Mouse (Mus musculus): Measurements from ENCODE around the gene Birc6.
"Not testable (repeated sequence)": the region's sequence is repeated elsewhere in the genome, so short reads cannot be mapped to it uniquely, and the experiment has no call there.

Gene Birc6

GRCm38 (mm10) chr17:74559891-74560290 is 31.8 kb downstream of the Birc6 start:
- in situ Hi-C loops (cut with MboI, MseI), result no loop called here

GRCm38 (mm10) chr17:74564151-74564550 is 36.1 kb downstream of the Birc6 start:
- in situ Hi-C loops (cut with MboI, MseI), result no loop called here

- in situ Hi-C loops (cut with MboI, MseI), result no loop called here
Measured at GRCm38 (mm10) chr17:74569219-74569618, 41.1 kb downstream of the Birc6 start.

GRCm38 (mm10) chr17:74570585-74570984 is 42.5 kb downstream of the Birc6 start:
- in situ Hi-C loops (cut with MboI, MseI), result no loop called here

GRCm38 (mm10) chr17:74577173-74577572 is 49.1 kb downstream of the Birc6 start:
- in situ Hi-C loops (cut with MboI, MseI), result no loop called here

GRCm38 (mm10) chr17:74579586-74579985 is 51.5 kb downstream of the Birc6 start:
- in situ Hi-C loops (cut with MboI, MseI), result no loop called here

- in situ Hi-C loops (cut with MboI, MseI), result no loop called here
Measured at GRCm38 (mm10) chr17:74580738-74581137, 52.6 kb downstream of the Birc6 start.

GRCm38 (mm10) chr17:74586768-74587167 is 58.7 kb downstream of the Birc6 start:
- in situ Hi-C loops (cut with MboI, MseI), result no loop called here

- in situ Hi-C loops (cut with MboI, MseI), result no loop called here
Measured at GRCm38 (mm10) chr17:74598908-74599307, 70.8 kb downstream of the Birc6 start.

- in situ Hi-C loops (cut with MboI, MseI), result no loop called here
Measured at GRCm38 (mm10) chr17:74599396-74599795, 71.3 kb downstream of the Birc6 start.

- in situ Hi-C loops (cut with MboI, MseI), result no loop called here
Measured at GRCm38 (mm10) chr17:74601201-74601600, 73.1 kb downstream of the Birc6 start.

- in situ Hi-C loops (cut with MboI, MseI), result no loop called here
Measured at GRCm38 (mm10) chr17:74630798-74631197, 102.7 kb downstream of the Birc6 start.

- in situ Hi-C loops (cut with MboI, MseI), result no loop called here
Measured at GRCm38 (mm10) chr17:74642445-74642844, 114.3 kb downstream of the Birc6 start.

- in situ Hi-C loops (cut with MboI, MseI), result no loop called here
Measured at GRCm38 (mm10) chr17:74658362-74658761, 130.3 kb downstream of the Birc6 start.

GRCm38 (mm10) chr17:74668010-74668409 is 139.9 kb downstream of the Birc6 start:
- in situ Hi-C loops (cut with MboI, MseI), result no loop called here

GRCm38 (mm10) chr17:74670031-74670430 is 141.9 kb downstream of the Birc6 start:
- in situ Hi-C loops (cut with MboI, MseI), result no loop called here

- in situ Hi-C loops (cut with MboI, MseI), result no loop called here
Measured at GRCm38 (mm10) chr17:74672446-74672845, 144.4 kb downstream of the Birc6 start.

- in situ Hi-C loops (cut with MboI, MseI), result no loop called here
Measured at GRCm38 (mm10) chr17:74673251-74673650, 145.2 kb downstream of the Birc6 start.

- in situ Hi-C loops (cut with MboI, MseI), result no loop called here
Measured at GRCm38 (mm10) chr17:74678061-74678460, 150.0 kb downstream of the Birc6 start.

GRCm38 (mm10) chr17:74684927-74685326 is 156.8 kb downstream of the Birc6 start:
- in situ Hi-C loops (cut with MboI, MseI), result no loop called here

GRCm38 (mm10) chr17:74688555-74688954 is 160.5 kb downstream of the Birc6 start:
- in situ Hi-C loops (cut with MboI, MseI), result no loop called here

- in situ Hi-C loops (cut with MboI, MseI), result no loop called here
Measured at GRCm38 (mm10) chr17:74689406-74689805, 161.3 kb downstream of the Birc6 start.

- in situ Hi-C loops (cut with MboI, MseI), result not testable (repeated sequence)
Measured at GRCm38 (mm10) chr17:74701661-74702060, 173.6 kb downstream of the Birc6 start.

- in situ Hi-C loops (cut with MboI, MseI), result no loop called here
Measured at GRCm38 (mm10) chr17:74705480-74705879, 177.4 kb downstream of the Birc6 start.
